ENCODE assay signal across 9 mouse cellular contexts in the genomic region with DNA sequence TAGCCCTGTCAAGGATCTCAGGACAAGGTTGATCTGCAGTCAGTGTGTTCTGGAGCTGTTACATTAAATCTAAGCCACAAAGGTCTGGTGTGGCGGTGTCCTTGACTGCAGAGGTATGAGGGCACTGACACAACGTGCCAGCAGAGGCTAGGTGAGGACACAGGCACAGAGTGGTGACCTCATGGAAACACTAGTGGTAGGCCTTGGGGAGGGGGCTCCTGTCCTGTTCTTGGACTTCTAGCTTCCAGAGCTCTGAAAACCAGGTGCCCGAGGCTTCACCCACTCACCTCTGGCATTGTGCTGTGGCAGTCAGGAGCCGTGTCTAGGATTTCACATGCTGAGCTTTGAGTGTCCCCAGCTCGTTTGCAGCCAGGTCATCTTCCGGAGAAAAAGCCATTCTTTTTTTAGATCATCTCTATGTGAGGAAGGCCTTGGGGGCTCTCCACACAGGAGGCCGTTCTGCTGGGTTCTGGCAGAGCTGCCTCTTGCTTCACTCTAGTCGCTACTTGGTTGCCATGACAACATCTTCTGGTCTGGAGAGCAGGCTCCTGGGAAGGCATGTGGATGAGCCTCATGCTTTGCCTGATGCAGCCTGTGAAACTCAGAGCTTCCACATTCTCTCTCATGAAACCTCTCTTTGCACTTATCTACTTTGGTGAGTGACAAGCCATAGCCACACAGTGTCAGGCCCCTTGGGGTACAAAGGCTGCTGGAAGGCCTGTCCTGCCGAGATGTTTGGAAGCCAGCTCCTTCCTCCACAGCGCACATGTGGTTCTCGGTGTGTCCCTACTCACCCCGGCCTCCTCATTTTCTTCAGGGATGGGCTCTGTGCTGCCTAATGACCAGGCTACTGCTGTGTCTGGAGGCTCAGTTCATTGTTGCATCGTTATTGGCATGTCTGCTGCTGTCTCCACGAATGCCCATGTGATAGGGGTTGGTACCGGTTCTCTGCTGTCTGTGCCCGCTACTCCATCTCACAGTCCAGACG. TPM values are rescaled to one million over a fixed set of nuclear protein-coding genes. Genes with fewer than 3 reads are reported as not detected.
DNase-seq lines count a peak whose midpoint lies in the region; ATAC-seq and TF ChIP-seq lines count a peak whose summit lies in the region.
"Had no signal": no experiment of that assay in that cellular context is flagged by ENCODE, and none has a peak within 500 bp of the region (broad histone marks: within the 10 kb centered on the region; RNA-seq: fewer than 3 reads in every experiment).

No protein-coding gene starts in this region.

- no peak overlapping the region for H3K4me3 ChIP-seq in cerebellum, adult 2 months (replicated peaks; ENCODE audit: insufficient read depth, low read depth, low read length)
- H3K4me3 ChIP-seq in heart, embryonic 11.5 days (ENCODE audit: low read depth, low read length) = no peak overlapping the region
- H3K4me3 ChIP-seq in midbrain, embryonic 10.5 days = no peak overlapping the region
- H3K4me3 ChIP-seq: embryonic facial prominence, embryonic 12.5 days had no signal

- H3K4me2 ChIP-seq in heart, embryonic 11.5 days = peak overlapping the region; percentile 22; the same call in 1 of the 2 replicates
- H3K4me2 ChIP-seq: embryonic facial prominence, embryonic 12.5 days had no signal

- H3K9ac ChIP-seq in heart, embryonic 11.5 days (ENCODE audit: low read depth, low read length) = no peak overlapping the region
- H3K9ac ChIP-seq: embryonic facial prominence, embryonic 12.5 days had no signal

- H3K4me1 ChIP-seq in cerebellum, adult 2 months (ENCODE audit: control insufficient read depth, insufficient read depth, low read length) = peaks cover 41% of the 10 kb centered on the region
- H3K4me1 ChIP-seq in heart, embryonic 11.5 days (ENCODE audit: control insufficient read depth, insufficient read depth, low read length) = peaks cover 13% of the 10 kb centered on the region
- H3K4me1 ChIP-seq in midbrain, embryonic 10.5 days = peaks cover 13% of the 10 kb centered on the region

- H3K27ac ChIP-seq in cerebellum, adult 2 months (ENCODE audit: insufficient read depth, low read length) = peak overlapping the region; percentile 26
- H3K27ac ChIP-seq in heart, embryonic 11.5 days (ENCODE audit: low read depth, low read length) = peak overlapping the region; percentile 69; the same call in 1 of the 2 replicates
- peak overlapping the region; percentile 46; the same call in 1 of the 2 replicates for H3K27ac ChIP-seq in midbrain, embryonic 10.5 days (replicated peaks)
- H3K27ac ChIP-seq: embryonic facial prominence, embryonic 12.5 days had no signal

- no peak for TF ChIP-seq CTCF in cerebellum, adult 2 months (IDR thresholded peaks at IDR 0.05; ENCODE audit: borderline replicate concordance, insufficient read depth, low read depth, low read length)

- no peaks in the 10 kb centered on the region for H3K36me3 ChIP-seq in heart, embryonic 11.5 days (ENCODE audit: control insufficient read depth, insufficient read depth, low read length)
- no peaks in the 10 kb centered on the region for H3K36me3 ChIP-seq in midbrain, embryonic 10.5 days
- H3K36me3 ChIP-seq: embryonic facial prominence, embryonic 12.5 days had no signal

- no peak for TF ChIP-seq POLR2A in cerebellum, adult 2 months (IDR thresholded peaks at IDR 0.05; ENCODE audit: borderline replicate concordance, insufficient read depth, low read length)

- ATAC-seq in heart, embryonic 11.5 days (replicated peaks; ENCODE audit: insufficient number of reproducible peaks, low FRiP score, low TSS enrichment) = no peak

- DNase-seq in cerebellum, adult 2 months = peak; percentile 61 to 72
- no peak for DNase-seq in cerebellum, adult 11 months
- DNase-seq in adrenal gland, postnatal 10 days = peak; percentile 30
- peak; percentile 34 for DNase-seq in midbrain, embryonic 10.5 days (ENCODE audit: low spot score)
- no peak for DNase-seq in thymus, adult 18-20 months
- DNase-seq in urinary bladder, postnatal 4 days (ENCODE audit: low spot score in 2 of 2) = no peak
- no peak for DNase-seq in ovary, postnatal 14 days (ENCODE audit: low spot score)

- WGBS in cerebellum, adult 2 months = 16% methylated on average over 17 of the region's 17 CpGs
- 50% methylated on average over 17 of the region's 17 CpGs for WGBS in heart, embryonic 11.5 days (ENCODE audit: insufficient replicate concordance)
- WGBS in midbrain, embryonic 10.5 days = 72% methylated on average over 17 of the region's 17 CpGs

- H3K9me3 ChIP-seq in heart, embryonic 11.5 days (replicated peaks; ENCODE audit: control insufficient read depth, low read length) = no peaks in the 10 kb centered on the region
- no peaks in the 10 kb centered on the region for H3K9me3 ChIP-seq in midbrain, embryonic 10.5 days (replicated peaks)
- H3K9me3 ChIP-seq: embryonic facial prominence, embryonic 12.5 days had no signal

- no peaks in the 10 kb centered on the region for H3K27me3 ChIP-seq in cerebellum, adult 2 months (ENCODE audit: control insufficient read depth, insufficient read depth, low read length)
- no peaks in the 10 kb centered on the region; the same call in 1 of the 2 replicates for H3K27me3 ChIP-seq in heart, embryonic 11.5 days (ENCODE audit: control insufficient read depth, insufficient read depth, low read length)
- no peaks in the 10 kb centered on the region for H3K27me3 ChIP-seq in midbrain, embryonic 10.5 days (ENCODE audit: low read depth, poor library complexity, severe bottlenecking)
- H3K27me3 ChIP-seq: embryonic facial prominence, embryonic 12.5 days had no signal

RNA-seq across cellular contexts. Expression of a gene that starts 53.2 kb away (rescaled TPM):
- 27.2 and 28.3 TPM in 2 replicates for polyA plus RNA-seq in cerebellum, adult 2 months (2012; rRNA removed)
- 10 to 100 TPM; 19.0 to 19.6 TPM for total RNA-seq in adrenal gland, postnatal 10 days (2021)
- 23.8 and 28.5 TPM in 2 replicates for polyA plus RNA-seq in heart, embryonic 11.5 days (2014; fragmentation: Nextera tagmentation; extraction: Ambion mirVana)
- 8.9 and 9.9 TPM in 2 replicates for polyA plus RNA-seq in midbrain, embryonic 10.5 days (2016; fragmentation: Nextera tagmentation; extraction: Ambion mirVana)

Comparison
In these comparisons a context has a peak if more than half of its experiments do, and no peak if none do; other contexts are left out.
1. DNase-seq: peak in cerebellum, adult 2 months (2 of 2), adrenal gland, postnatal 10 days (single experiment) and midbrain, embryonic 10.5 days (single experiment); none in cerebellum, adult 11 months (single experiment), thymus, adult 18-20 months (0 of 2), urinary bladder, postnatal 4 days (0 of 2) and ovary, postnatal 14 days (single experiment).
2. Peak in every context shown above with its lines, with median percentiles within 50 percentile points of each other: H3K27ac ChIP-seq.